Mouse (Mus musculus): ENCODE measurements at regions not wholly inside any gene's neighbourhood (a gene's known extent, or its start where the extent isn't known, plus 50 kb on each side); places are given as distances from the start of the nearest gene placed in this dataset.

- intact Hi-C loops (cut with DNase I), result no loop called here
- DNase-seq (ENCODE audit: extremely low spot score in 1 of 2, low spot score in 2 of 2), result no peak
These were observed 250.0 kb upstream of the Tacr3 start for GRCm38 (mm10) chr3:134578759-134579158.

GRCm38 (mm10) chr3:134588630-134589029 is 240.2 kb upstream of the Tacr3 start:
- intact Hi-C loops (cut with DNase I), result no loop called here
- no peak for DNase-seq (ENCODE audit: extremely low spot score in 1 of 2, low spot score in 2 of 2)

- intact Hi-C loops (cut with DNase I), result loop anchor here (10.0 kb wide), 1 partner anchor 268 kb away; no protein-coding TSS in a partner anchor
- no peak for DNase-seq (ENCODE audit: extremely low spot score in 1 of 2, low spot score in 2 of 2)
These were observed 225.9 kb upstream of the Tacr3 start for GRCm38 (mm10) chr3:134602919-134603318.

- DNase-seq (ENCODE audit: extremely low spot score in 1 of 2, low spot score in 2 of 2), result no peak
- intact Hi-C loops (cut with DNase I), result loop anchor here (10.0 kb wide), 1 partner anchor 271 kb away; no protein-coding TSS in a partner anchor
These were observed 223.4 kb upstream of the Tacr3 start for GRCm38 (mm10) chr3:134605356-134605771.

GRCm38 (mm10) chr3:134610244-134610643 is 218.6 kb upstream of the Tacr3 start:
- no peak for DNase-seq (ENCODE audit: extremely low spot score in 1 of 2, low spot score in 2 of 2)
- intact Hi-C loops (cut with DNase I), result loop anchor here (5.0 kb wide), 1 partner anchor 733 kb away; no protein-coding TSS in a partner anchor

- intact Hi-C loops (cut with DNase I), result loop anchor here (5.0 kb wide), 1 partner anchor 734 kb away; no protein-coding TSS in a partner anchor
These were observed 217.1 kb upstream of the Tacr3 start for GRCm38 (mm10) chr3:134611516-134612297.

GRCm38 (mm10) chr3:134612298-134612616 is 216.6 kb upstream of the Tacr3 start:
- intact Hi-C loops (cut with DNase I), result loop anchor here (5.0 kb wide), 1 partner anchor 735 kb away; no protein-coding TSS in a partner anchor

More at GRCm38 (mm10) chr3:134611516-134612297, 217.1 kb upstream of the Tacr3 start:
- no peak for DNase-seq (ENCODE audit: extremely low spot score in 1 of 2, low spot score in 2 of 2)

GRCm38 (mm10) chr3:134629166-134630134 is 199.4 kb upstream of the Tacr3 start:
- intact Hi-C loops (cut with DNase I), result loop anchor here (5.0 to 10.0 kb wide), 2 partner anchors 752 to 1515 kb away; no protein-coding TSS in a partner anchor
- DNase-seq (ENCODE audit: extremely low spot score in 1 of 2, low spot score in 2 of 2), result peak; percentile 31 to 33

More at GRCm38 (mm10) chr3:134612298-134612616, 216.6 kb upstream of the Tacr3 start:
- DNase-seq (ENCODE audit: extremely low spot score in 1 of 2, low spot score in 2 of 2), result no peak

GRCm38 (mm10) chr3:134630135-134630516 is 198.7 kb upstream of the Tacr3 start:
- no peak for DNase-seq (ENCODE audit: extremely low spot score in 1 of 2, low spot score in 2 of 2)
- intact Hi-C loops (cut with DNase I), result no loop called here

- intact Hi-C loops (cut with DNase I), result loop anchor here (1.0 to 10.0 kb wide), 2 partner anchors 557 to 1086 kb away; no protein-coding TSS in a partner anchor
- DNase-seq (ENCODE audit: extremely low spot score in 1 of 2, low spot score in 2 of 2), result peak in 1 of 2 experiments; percentile 4
These were observed 179.9 kb upstream of the Tacr3 start for GRCm38 (mm10) chr3:134648727-134649445.

GRCm38 (mm10) chr3:134654051-134654450 is 174.8 kb upstream of the Tacr3 start:
- DNase-seq (ENCODE audit: extremely low spot score in 1 of 2, low spot score in 2 of 2), result peak; percentile 15 to 64
- intact Hi-C loops (cut with DNase I), result no loop called here

- intact Hi-C loops (cut with DNase I), result no loop called here
- DNase-seq (ENCODE audit: extremely low spot score in 1 of 2, low spot score in 2 of 2), result no peak
These were observed 133.9 kb upstream of the Tacr3 start for GRCm38 (mm10) chr3:134694893-134695292.

- intact Hi-C loops (cut with DNase I), result no loop called here
- DNase-seq (ENCODE audit: extremely low spot score in 1 of 2, low spot score in 2 of 2), result no peak
These were observed 110.2 kb upstream of the Tacr3 start for GRCm38 (mm10) chr3:134718620-134719019.

GRCm38 (mm10) chr3:134735684-134736083 is 93.1 kb upstream of the Tacr3 start:
- intact Hi-C loops (cut with DNase I), result no loop called here
- DNase-seq (ENCODE audit: extremely low spot score in 1 of 2, low spot score in 2 of 2), result peak in 1 of 2 experiments; percentile 4

GRCm38 (mm10) chr3:134761108-134761507 is 67.7 kb upstream of the Tacr3 start:
- intact Hi-C loops (cut with DNase I), result no loop called here
- no peak for DNase-seq (ENCODE audit: extremely low spot score in 1 of 2, low spot score in 2 of 2)

- intact Hi-C loops (cut with DNase I), result no loop called here
- no peak for DNase-seq (ENCODE audit: extremely low spot score in 1 of 2, low spot score in 2 of 2)
These were observed 65.4 kb upstream of the Tacr3 start for GRCm38 (mm10) chr3:134763264-134763936.

Measured in left cerebral cortex, postnatal 10 days (tissue).